Mouse (Mus musculus) natural killer cell, adult 2 months (primary cell): ENCODE results near the gene Ntrk1.
A peak's percentile ranks its signal among the peaks of the same experiment; 100 is the strongest.

Experiments
- DNase-seq, 2 experiments: peaks; one replicate each; pipeline ENCODE4 v3.0.0; 2022; ENCODE audit warnings: low spot score in 2 of 2

Gene Ntrk1

GRCm38 (mm10) chr3:87785626-87786214 lies 9.2 kb downstream of the Ntrk1 start:
- DNase-seq = no peak

- DNase-seq = no peak
Measured at GRCm38 (mm10) chr3:87785156-87785555, 9.8 kb downstream of the Ntrk1 start.

GRCm38 (mm10) chr3:87783282-87784023 lies 11.5 kb downstream of the Ntrk1 start:
- no peak for DNase-seq

GRCm38 (mm10) chr3:87779086-87779485 lies 15.9 kb downstream of the Ntrk1 start:
- DNase-seq = no peak

DNA sequence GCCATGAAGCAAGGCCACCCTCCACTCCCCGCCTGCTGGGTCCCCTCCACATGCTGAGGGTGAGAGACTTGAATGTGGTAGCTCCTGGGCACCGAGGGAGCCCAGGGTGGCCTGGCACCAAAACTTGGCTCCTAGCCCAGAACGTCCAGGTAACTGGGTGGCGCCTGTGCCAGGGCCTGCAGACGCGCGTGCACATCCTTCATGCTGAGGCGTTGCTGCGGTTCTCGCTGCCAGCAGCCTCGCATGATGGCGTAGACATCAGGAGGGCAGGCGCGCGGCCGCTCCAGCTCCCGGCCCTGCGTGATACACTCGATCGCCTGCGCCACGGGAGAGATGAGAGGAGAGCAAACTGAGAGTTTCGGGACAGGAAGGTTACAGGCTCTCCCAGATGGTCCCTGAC lies 16.7 kb downstream of the Ntrk1 start:
- no peak for DNase-seq

GRCm38 (mm10) chr3:87771088-87771487 lies 23.9 kb downstream of the Ntrk1 start:
- DNase-seq = no peak

GRCm38 (mm10) chr3:87770280-87770679 lies 24.7 kb downstream of the Ntrk1 start:
- DNase-seq = peak; percentile 55 to 63

GRCm38 (mm10) chr3:87769506-87769905 lies 25.5 kb downstream of the Ntrk1 start:
- DNase-seq = no peak

DNA sequence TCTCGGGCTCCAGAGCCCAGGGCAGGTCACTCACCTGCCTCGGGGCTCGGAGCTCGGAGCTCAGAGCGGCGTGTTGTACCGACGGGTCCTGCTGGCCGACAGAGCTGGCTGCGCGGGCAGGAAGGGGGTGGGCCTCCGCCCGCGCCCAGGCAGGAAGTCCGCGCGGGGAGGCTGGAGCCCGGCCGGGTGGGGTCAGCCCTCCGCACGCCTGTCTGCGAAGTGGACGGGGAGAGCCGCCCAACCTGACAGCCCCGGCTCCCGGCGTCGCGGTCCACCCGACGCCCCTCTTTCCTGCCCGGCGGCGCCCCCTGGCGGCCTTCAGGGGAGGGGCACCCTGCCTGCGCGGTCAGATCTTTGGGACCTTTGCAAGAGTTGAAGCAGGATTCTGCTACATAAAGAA lies 26.1 kb downstream of the Ntrk1 start:
- DNase-seq = peak; percentile 87 to 90

DNA sequence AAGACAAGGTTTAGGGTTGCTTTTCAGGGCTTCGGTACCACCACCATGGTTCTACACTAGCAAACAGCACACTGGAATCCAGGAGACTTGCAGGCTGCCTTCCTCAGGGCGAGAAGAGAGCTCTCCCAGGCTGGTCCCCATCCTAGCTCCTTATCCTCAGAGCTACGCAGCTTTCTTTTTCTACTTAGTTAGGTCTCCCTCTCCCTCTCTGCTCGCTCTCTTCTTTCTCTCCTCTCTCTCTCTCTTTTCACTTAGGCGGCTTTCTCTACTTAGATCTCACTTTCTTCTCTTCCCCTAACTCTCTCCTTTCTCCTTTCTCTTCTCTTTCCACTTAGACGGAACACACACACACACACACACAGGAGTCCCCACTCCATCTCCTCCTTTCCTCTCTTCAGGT lies 26.5 kb downstream of the Ntrk1 start:
- no peak for DNase-seq

- no peak for DNase-seq
Measured at GRCm38 (mm10) chr3:87767764-87768163, 27.2 kb downstream of the Ntrk1 start.

GRCm38 (mm10) chr3:87766284-87766667 lies 28.7 kb downstream of the Ntrk1 start:
- DNase-seq = no peak

GRCm38 (mm10) chr3:87765631-87766283 lies 29.2 kb downstream of the Ntrk1 start:
- DNase-seq = no peak

GRCm38 (mm10) chr3:87765091-87765490 lies 29.9 kb downstream of the Ntrk1 start:
- peak; percentile 86 to 87 for DNase-seq

- DNase-seq = no peak
Measured at GRCm38 (mm10) chr3:87764506-87764905, 30.5 kb downstream of the Ntrk1 start.

- no peak for DNase-seq
Measured at GRCm38 (mm10) chr3:87763683-87764289, 31.2 kb downstream of the Ntrk1 start.

DNA sequence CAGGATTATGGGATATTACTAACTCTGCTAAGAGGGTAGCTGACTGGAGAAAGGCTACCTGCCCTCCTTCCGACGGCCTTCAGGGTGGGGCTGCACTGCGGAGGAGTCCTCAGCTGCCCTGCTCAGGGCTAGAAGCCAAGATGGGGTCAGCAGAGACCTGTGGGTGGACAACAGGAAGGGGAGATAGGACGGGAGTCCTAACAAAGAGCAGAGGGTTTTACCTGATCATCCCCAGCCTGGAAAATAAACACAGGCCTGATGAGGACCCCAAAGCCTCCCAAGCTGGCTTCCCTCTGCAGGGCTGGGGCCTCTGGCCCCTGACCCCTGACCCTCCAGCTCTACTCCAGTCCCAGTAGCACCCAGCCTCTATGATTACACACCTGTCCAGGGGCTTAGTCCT lies 31.8 kb downstream of the Ntrk1 start:
- no peak for DNase-seq

GRCm38 (mm10) chr3:87761408-87762375 lies 33.3 kb downstream of the Ntrk1 start:
- DNase-seq = no peak

DNA sequence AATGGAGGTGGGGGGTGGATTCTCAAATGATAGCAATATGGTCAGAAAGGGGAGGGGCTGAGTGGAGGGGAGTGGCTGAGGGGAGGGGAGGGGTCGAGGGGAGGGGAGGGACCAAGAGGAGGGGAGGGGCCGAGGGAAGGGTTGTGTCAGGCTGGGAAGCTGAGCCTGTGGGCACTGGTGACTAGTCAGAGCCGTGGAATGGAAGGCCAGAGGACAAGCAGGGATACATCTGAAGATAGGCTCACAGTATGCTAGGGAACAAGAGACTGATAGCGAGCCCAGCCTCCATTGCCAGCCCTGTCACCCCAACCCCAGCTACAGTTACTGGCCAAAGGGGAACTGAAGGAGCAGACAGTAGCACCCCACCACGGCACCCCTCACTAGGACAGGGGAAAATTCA lies 36.3 kb downstream of the Ntrk1 start:
- DNase-seq = no peak

DNA sequence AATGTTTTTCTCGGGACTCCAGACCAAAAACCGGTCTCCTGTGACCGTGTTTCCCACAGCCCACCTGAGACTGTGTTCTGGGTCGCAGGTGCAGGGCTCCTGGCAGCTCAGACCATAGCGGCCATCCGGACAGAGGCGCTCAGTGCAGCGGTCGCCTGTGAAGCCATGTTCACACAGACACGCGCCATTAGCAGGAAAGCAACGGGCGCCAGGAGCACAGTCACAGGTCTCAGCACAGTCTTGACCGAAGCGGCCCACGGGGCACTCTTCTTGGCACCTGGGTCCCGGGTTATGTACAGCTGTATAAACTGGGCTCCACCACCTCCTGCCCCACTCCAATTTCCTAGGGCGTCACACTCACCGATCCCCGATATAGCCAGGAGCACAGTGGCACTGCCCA lies 38.5 kb downstream of the Ntrk1 start:
- DNase-seq = no peak

DNA sequence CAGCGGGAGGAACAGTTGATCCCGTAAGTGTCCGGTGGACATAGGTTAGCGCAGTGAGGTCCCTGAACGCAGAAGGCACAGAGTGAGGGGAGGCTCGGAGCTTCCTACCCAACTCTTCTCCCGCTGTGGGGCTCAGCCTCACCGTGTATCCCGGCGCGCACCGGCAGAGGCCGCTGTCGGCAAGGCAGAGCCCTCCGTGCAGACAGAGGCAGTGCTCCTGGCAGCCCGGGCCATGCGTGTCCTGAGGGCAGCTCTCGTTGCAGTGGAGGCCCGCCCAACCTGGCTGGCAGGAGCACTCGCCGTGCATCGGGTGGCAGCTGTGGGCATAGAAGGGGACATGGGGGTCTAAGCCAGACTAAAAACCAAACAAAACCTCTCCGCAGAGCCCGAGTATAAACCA lies 39.0 kb downstream of the Ntrk1 start:
- DNase-seq = peak; percentile 63 to 77

DNA sequence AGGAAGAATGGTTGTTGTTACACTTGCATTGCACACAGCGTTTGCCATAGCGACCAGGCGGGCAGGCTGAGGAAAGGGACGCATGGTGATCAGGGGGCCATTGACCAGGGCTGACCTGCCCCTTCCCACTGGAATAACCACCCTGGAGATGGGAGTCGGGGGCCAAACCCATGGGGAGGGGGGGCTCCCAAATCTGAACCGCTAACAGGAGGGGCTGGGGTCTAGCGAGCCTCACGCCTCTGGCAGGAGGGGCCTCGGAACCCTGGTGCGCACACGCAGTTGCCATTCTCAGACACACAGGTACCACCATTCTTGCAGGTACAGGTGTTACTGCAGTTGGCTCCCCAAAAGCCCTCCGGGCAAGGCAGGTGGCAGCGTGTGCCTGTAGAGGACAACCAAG lies 41.1 kb downstream of the Ntrk1 start:
- no peak for DNase-seq
